Mouse (Mus musculus) bone marrow, adult 2 months (tissue): ENCODE results near the gene Olfr297. TPM values are rescaled to one million over a fixed set of nuclear protein-coding genes. Genes with fewer than 3 reads are reported as not detected.

ENCODE experiments used
- H3K27ac ChIP-seq: fragments of 200-500 bp; 2 replicates; pipeline ENCODE4 v1.5.1; 2012; ENCODE audit warnings: low read depth, mild to moderate bottlenecking, control low read depth, inconsistent platforms, low read length; ENCODE audit not compliant: control insufficient read depth, poor library complexity, insufficient read depth
- H3K4me1 ChIP-seq: fragments of 200-500 bp; 2 replicates; pipeline ENCODE4 v1.6.1; 2011; ENCODE audit warnings: low read length; ENCODE audit not compliant: control insufficient read depth, insufficient read depth
- H3K4me3 ChIP-seq: fragments of 200-500 bp; replicated peaks from 2 replicates; pipeline ENCODE3; 2011; ENCODE audit warnings: mild to moderate bottlenecking, low read depth, low read length, control low read depth; ENCODE audit not compliant: control insufficient read depth
- CTCF ChIP-seq: fragments of 200-500 bp; IDR thresholded peaks from 2 replicates; pipeline ENCODE4 v1.5.1; 2011; ENCODE audit warnings: low read length, control low read depth; ENCODE audit not compliant: control insufficient read depth, insufficient read depth
- POLR2A ChIP-seq: fragments of 200-500 bp; IDR thresholded peaks from 2 replicates; pipeline ENCODE4 v1.6.1; 2011; ENCODE audit warnings: low read depth, mild to moderate bottlenecking, control low read depth, low read length, borderline replicate concordance; ENCODE audit not compliant: control insufficient read depth
- WGBS: fragments of 180-500 bp; shearing (Covaris S2); methylation state at CpG from one replicate; pipeline ENCODE4 v1.1.7; 2018; 5-methylcytosine and 5-hydroxymethylcytosine counted together
- polyA plus RNA-seq: library from polyadenylated mRNA; stranded (reverse); fragments of >200 nt; gene quantifications from 2 replicates; pipeline ENCODE4 v1.2.4, GENCODE M21; 2011; ENCODE audit warnings: low replicate concordance; ENCODE audit not compliant: missing spikeins, insufficient read depth, insufficient read length

The Olfr297 gene
- polyA plus RNA-seq, result not detected in 2 replicates

GRCm38 (mm10) chr7:86519668-86520067, at the start of gene Olfr297:
TSS of gene Olfr297 (plus strand) at chr7:86519968.
- TF ChIP-seq POLR2A, result no peak
- TF ChIP-seq CTCF, result no peak
- Histone ChIP-seq H3K4me3 (no peak within 1 kb of the TSS), H3K4me1 (no peaks in the 10 kb centered on the region), H3K27ac (no peak within 1 kb of the TSS)

GRCm38 (mm10) chr7:86492384-86492783, 27.4 kb upstream of the Olfr297 start, which contains the start of gene Olfr298:
TSS of gene Olfr298 (minus strand) at chr7:86492484.
- 62% methylated on average over 1 of the region's 1 CpGs for WGBS

More at GRCm38 (mm10) chr7:86492384-86492783, 27.4 kb upstream of the Olfr297 start, which contains the start of gene Olfr298:
- H3K4me3 ChIP-seq, result no peak within 1 kb of the TSS
- H3K4me1 ChIP-seq, result no peaks in the 10 kb centered on the region
- H3K27ac ChIP-seq, result no peak within 1 kb of the TSS
- no peak for TF ChIP-seq CTCF

Other genes starting within 250 kb of the Olfr297 start
- not detected in 2 replicates for gene Olfr310, start 242.8 kb upstream of the Olfr297 start, polyA plus RNA-seq
- not detected in 2 replicates for gene Olfr309, start 206.3 kb upstream of the Olfr297 start, polyA plus RNA-seq
- gene Olfr308, start 194.3 kb upstream of the Olfr297 start, polyA plus RNA-seq, result not detected in 2 replicates
- gene Olfr307, start 182.4 kb upstream of the Olfr297 start, polyA plus RNA-seq, result not detected in 2 replicates
- gene Olfr305, start 153.0 kb upstream of the Olfr297 start, polyA plus RNA-seq, result not detected in 2 replicates
- gene Olfr304, start 133.3 kb upstream of the Olfr297 start, polyA plus RNA-seq, result not detected in 2 replicates
- gene Olfr303, start 122.2 kb upstream of the Olfr297 start, polyA plus RNA-seq, result not detected in 2 replicates
- gene Olfr301, start 116.1 kb upstream of the Olfr297 start, polyA plus RNA-seq, result not detected in 2 replicates
- gene Olfr299, start 60.0 kb upstream of the Olfr297 start, polyA plus RNA-seq, result not detected in 2 replicates
- gene Olfr298, start 27.5 kb upstream of the Olfr297 start, polyA plus RNA-seq, result not detected in 2 replicates
- gene Olfr295, start 63.9 kb downstream of the Olfr297 start, polyA plus RNA-seq, result 0.27 and 1.1 TPM in 2 replicates
- not detected in 2 replicates for gene Olfr294, start 96.7 kb downstream of the Olfr297 start, polyA plus RNA-seq
- not detected in 2 replicates for gene Olfr293, start 129.1 kb downstream of the Olfr297 start, polyA plus RNA-seq
- gene Olfr292, start 168.4 kb downstream of the Olfr297 start, polyA plus RNA-seq, result not detected in 2 replicates